In genomic region chr8:126978028-126978427, GRCm38 (mm10) we compare ENCODE assay signal across 22 mouse cellular contexts.
"Had no signal": no experiment of that assay in that cellular context is flagged by ENCODE, and none has a peak within 500 bp of the region (broad histone marks: within the 10 kb centered on the region; RNA-seq: fewer than 3 reads in every experiment).

No protein-coding gene starts in this region.

- H3K9me3 ChIP-seq: liver, embryonic 15.5 days; lung, embryonic 15.5 days; megakaryocyte, embryonic 14.5 days; midbrain, embryonic 13.5 days; midbrain, embryonic 15.5 days; neural tube, embryonic 13.5 days; neural tube, embryonic 15.5 days; stomach, embryonic 15.5 days had no signal

- DNase-seq: liver, postnatal 0 days; lung, adult 2 months; lung, postnatal 14 days; lung, postnatal 36 days; retina, postnatal 1 day; right cerebral cortex, adult 18-20 months; right cerebral cortex, postnatal 25 days; right cerebral cortex, postnatal 4 days; thymus, adult 2 months; thymus, postnatal 25 days; thymus, postnatal 4 days had no signal

- ATAC-seq: liver, postnatal 0 days; lung, postnatal 0 days; midbrain, embryonic 13.5 days; midbrain, embryonic 15.5 days had no signal

- H3K27me3 ChIP-seq: stomach, embryonic 15.5 days had no signal

- H3K4me1 ChIP-seq: midbrain, embryonic 15.5 days; neural tube, embryonic 13.5 days; neural tube, embryonic 15.5 days; stomach, embryonic 15.5 days had no signal

- H3K4me2 ChIP-seq: midbrain, embryonic 13.5 days; midbrain, embryonic 15.5 days; neural tube, embryonic 15.5 days had no signal

- H3K36me3 ChIP-seq: liver, embryonic 15.5 days; lung, embryonic 15.5 days; midbrain, embryonic 13.5 days; midbrain, embryonic 15.5 days; neural tube, embryonic 13.5 days; neural tube, embryonic 15.5 days; stomach, embryonic 15.5 days had no signal

- H3K27ac ChIP-seq: liver, embryonic 15.5 days; lung, embryonic 15.5 days; macrophage; midbrain, embryonic 13.5 days; midbrain, embryonic 15.5 days; neural tube, embryonic 13.5 days; neural tube, embryonic 15.5 days; stomach, embryonic 15.5 days; stomach, postnatal 0 days had no signal

- H3K4me3 ChIP-seq: midbrain, embryonic 13.5 days; midbrain, embryonic 15.5 days; neural tube, embryonic 13.5 days; neural tube, embryonic 15.5 days had no signal

- H3K9ac ChIP-seq: liver, embryonic 15.5 days; liver, postnatal 0 days; midbrain, embryonic 13.5 days; midbrain, embryonic 15.5 days; neural tube, embryonic 13.5 days; neural tube, embryonic 15.5 days; stomach, embryonic 15.5 days had no signal
